Mouse (Mus musculus) intestine, embryonic 16.5 days (tissue): ENCODE results near the gene Rnft2. TPM values are rescaled to one million over a fixed set of nuclear protein-coding genes. Genes with fewer than 3 reads are reported as not detected.

Experiments
- ATAC-seq: fragments of 200-750 bp; cut with Nextera tagmentation; 2 replicates; pipeline ENCODE4 v1.8.0; 2017; ENCODE audit warnings: moderate TSS enrichment, moderate library complexity
- H3K27ac ChIP-seq: fragments of 300-500 bp; sonication (generic); 2 replicates; pipeline ENCODE4 v1.5.1; 2014; ENCODE audit warnings: mild to moderate bottlenecking, low read length
- H3K27me3 ChIP-seq: fragments of 300-500 bp; sonication (generic); replicated peaks from 2 replicates; pipeline ENCODE4 v1.6.1; 2014; ENCODE audit warnings: low read length, control low read depth, mixed read lengths; ENCODE audit not compliant: control insufficient read depth, insufficient read depth
- H3K36me3 ChIP-seq: fragments of 300-500 bp; sonication (generic); 2 replicates; pipeline ENCODE4 v1.6.1; 2014; ENCODE audit warnings: low read length, control low read depth; ENCODE audit not compliant: control insufficient read depth, insufficient read depth
- H3K4me1 ChIP-seq: fragments of 300-500 bp; sonication (generic); 2 replicates; pipeline ENCODE4 v1.6.1; 2014; ENCODE audit warnings: low read length, control low read depth, mixed read lengths; ENCODE audit not compliant: control insufficient read depth, insufficient read depth
- H3K4me2 ChIP-seq: fragments of 300-500 bp; sonication (generic); 2 replicates; pipeline ENCODE4 v1.6.1; 2014; ENCODE audit warnings: low read depth, low read length, control low read depth
- H3K4me3 ChIP-seq: fragments of 300-500 bp; sonication (generic); 2 replicates; pipeline ENCODE4 v1.5.1; 2014; ENCODE audit warnings: mild to moderate bottlenecking, low read length
- H3K9ac ChIP-seq: fragments of 300-500 bp; sonication (generic); 2 replicates; pipeline ENCODE4 v1.6.1; 2014; ENCODE audit warnings: low read depth, low read length
- H3K9me3 ChIP-seq: fragments of 300-500 bp; sonication (generic); 2 replicates; pipeline ENCODE4 v1.6.1; 2016; ENCODE audit warnings: low read length, control low read depth; ENCODE audit not compliant: control insufficient read depth
- WGBS: fragments of 180-500 bp; shearing (Covaris S2); extraction: QIAGEN DNeasy Blood & Tissue Kit; methylation state at CpG from one replicate; pipeline ENCODE4 v1.1.7; 2014; 5-methylcytosine and 5-hydroxymethylcytosine counted together
- polyA plus RNA-seq: library from polyadenylated mRNA; unstranded; fragments of >200 nt; fragmentation: Nextera tagmentation; extraction: Ambion mirVana; gene quantifications from 2 replicates; pipeline ENCODE4 v1.2.1, GENCODE M21; 2015

The Rnft2 gene
- polyA plus RNA-seq, 1 experiment from 2014 or later: 2.6 TPM

DNA sequence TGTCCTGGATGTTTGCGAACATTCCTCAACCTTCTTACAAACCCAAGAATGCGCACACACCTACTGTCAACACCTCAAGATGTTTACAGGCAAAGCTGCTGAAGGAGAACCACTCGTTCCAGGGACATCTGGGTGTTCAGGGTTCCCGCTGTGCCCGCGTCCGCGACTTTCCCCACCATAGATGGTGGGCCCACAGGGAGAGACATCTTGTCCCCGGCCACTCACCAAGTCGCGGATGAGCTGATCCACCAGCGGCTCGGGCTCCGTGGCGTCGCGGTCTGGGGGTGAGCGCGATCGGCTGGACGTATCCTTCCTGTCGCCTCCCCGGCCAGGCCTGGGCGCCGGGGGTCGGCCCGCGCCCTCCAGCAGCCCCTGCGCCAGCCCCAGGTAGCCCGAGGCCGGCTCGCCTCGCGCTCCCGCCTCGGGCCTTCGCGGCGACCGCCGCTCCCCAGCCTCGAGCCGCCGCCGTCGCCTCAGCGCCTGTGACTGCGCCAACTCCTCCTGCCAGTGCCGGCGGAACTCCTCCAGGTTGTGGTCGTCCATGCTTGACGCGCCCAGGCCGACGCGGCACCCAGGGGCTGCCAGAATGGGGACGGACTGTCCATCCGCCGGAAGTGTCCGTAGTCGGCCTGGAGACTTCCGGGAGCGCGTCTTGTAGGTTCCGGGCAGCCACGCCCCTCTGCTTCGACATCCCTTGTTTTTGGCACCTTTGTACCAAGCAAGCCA, 89.9 kb downstream of the Rnft2 start, which contains the start of gene Fbxw8:
Gene Fbxw8, minus strand, starts transcription at position 626 of the 726 bp plus-strand sequence.
- peak within 1 kb of the TSS; percentile 74 for H3K4me2 ChIP-seq
- H3K4me1 ChIP-seq: peaks cover 7% of the 10 kb centered on the region
- H3K27ac ChIP-seq: peak within 1 kb of the TSS; percentile 48
- under 1% methylated on average over 66 of the region's 67 CpGs for WGBS
- no peaks in the 10 kb centered on the region for H3K9me3 ChIP-seq
- H3K36me3 ChIP-seq: peaks cover 5% of the 10 kb centered on the region; the same call in 1 of the 2 replicates
- H3K27me3 ChIP-seq: no peaks in the 10 kb centered on the region
- ATAC-seq: peak; percentile 88
- H3K4me3 ChIP-seq: peak within 1 kb of the TSS; percentile 95
- peak within 1 kb of the TSS; percentile 97 for H3K9ac ChIP-seq

DNA sequence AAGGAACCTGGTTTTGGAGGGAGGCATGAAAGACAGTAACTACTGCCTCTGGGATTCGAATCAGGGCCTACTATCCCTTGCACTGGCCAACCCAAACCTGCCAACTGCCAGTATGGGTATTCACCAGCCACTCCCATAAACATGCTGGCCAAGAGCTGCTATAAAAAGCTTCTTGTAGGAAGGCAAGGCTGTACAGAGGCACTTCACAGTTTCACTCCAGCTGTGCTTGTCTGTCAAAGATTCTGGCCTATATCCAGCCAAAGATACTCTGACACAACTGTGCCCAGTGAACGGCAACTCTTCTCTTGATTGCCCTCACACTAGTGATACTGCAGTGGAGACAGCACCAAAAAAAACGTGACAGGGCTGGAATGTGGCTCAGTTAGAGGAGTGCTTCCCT, 95.2 kb downstream of the Rnft2 start:
- no peak overlapping the region for H3K9ac ChIP-seq
- H3K36me3 ChIP-seq: peaks cover 5% of the 10 kb centered on the region; the same call in 1 of the 2 replicates
- ATAC-seq: no peak
- 74% methylated on average over 3 of the region's 3 CpGs for WGBS
- no peak overlapping the region for H3K4me3 ChIP-seq
- no peaks in the 10 kb centered on the region for H3K9me3 ChIP-seq
- H3K4me1 ChIP-seq: peaks cover 7% of the 10 kb centered on the region
- H3K27ac ChIP-seq: no peak overlapping the region
- H3K27me3 ChIP-seq: no peaks in the 10 kb centered on the region
- H3K4me2 ChIP-seq: no peak overlapping the region

DNA sequence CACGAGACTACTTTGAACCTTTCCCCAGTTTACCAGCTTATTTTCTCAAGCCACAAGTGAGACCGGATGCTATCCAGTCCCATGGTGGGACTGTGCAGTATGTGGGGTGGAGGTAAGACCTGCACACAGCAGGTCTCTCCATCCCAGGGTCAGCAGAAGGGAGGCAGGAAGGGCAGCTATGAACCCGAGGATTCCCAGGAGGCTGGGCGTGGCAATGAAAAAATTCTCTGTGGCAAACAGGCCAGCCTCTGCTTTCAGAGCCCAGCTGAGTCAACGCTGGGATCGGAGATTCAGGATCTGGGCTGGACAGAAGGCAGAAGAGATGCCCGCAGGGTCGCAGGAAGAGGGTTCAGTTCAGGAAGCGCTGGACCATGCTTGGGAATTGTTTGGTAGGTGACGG, 97.7 kb downstream of the Rnft2 start:
- no peaks in the 10 kb centered on the region for H3K27me3 ChIP-seq
- no peak for ATAC-seq
- peaks cover 5% of the 10 kb centered on the region; the same call in 1 of the 2 replicates for H3K36me3 ChIP-seq
- H3K27ac ChIP-seq: no peak overlapping the region
- no peak overlapping the region for H3K9ac ChIP-seq
- no peak overlapping the region for H3K4me2 ChIP-seq
- no peaks in the 10 kb centered on the region for H3K9me3 ChIP-seq
- WGBS: 72% methylated on average over 10 of the region's 10 CpGs
- H3K4me1 ChIP-seq: peaks cover 4% of the 10 kb centered on the region; the same call in 1 of the 2 replicates
- no peak overlapping the region for H3K4me3 ChIP-seq

DNA sequence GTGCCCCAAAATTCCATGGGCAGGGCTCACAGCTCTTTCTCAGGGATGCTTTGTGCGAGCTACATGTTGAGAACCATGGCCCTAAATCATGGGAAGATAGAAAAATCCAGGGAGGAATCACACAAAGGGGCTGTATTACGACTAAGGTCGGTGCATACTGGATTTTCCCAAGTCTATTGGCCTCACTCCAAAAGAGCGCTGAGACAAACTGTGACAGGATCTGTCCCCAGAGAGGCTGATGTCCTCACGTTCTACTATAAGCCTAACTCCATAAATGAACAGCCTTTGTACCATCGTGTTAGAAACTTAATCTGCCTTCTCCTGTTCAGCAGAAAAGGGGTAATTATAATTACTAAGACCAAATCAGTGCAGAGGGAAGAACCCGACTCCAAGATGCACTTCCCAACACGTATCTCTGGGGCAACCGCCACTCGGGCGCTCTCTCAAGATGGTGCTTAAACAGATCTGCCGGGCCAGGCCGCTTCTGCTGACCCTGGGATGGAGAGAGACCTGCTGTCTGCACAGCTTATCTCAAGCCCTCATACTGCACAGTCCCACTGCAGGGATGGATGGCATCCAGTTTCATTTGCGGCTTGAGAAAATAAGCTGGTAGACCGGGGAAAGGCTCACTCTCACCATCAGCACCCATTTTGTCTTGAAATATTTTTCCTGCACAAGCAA, 98.8 kb downstream of the Rnft2 start:
- Histone ChIP-seq H3K9me3 (no peaks in the 10 kb centered on the region), H3K27me3 (no peaks in the 10 kb centered on the region), H3K9ac (no peak overlapping the region), H3K27ac (no peak overlapping the region), H3K36me3 (peaks cover 6% of the 10 kb centered on the region; the same call in 1 of the 2 replicates), H3K4me2 (no peak overlapping the region), H3K4me1 (peaks cover 4% of the 10 kb centered on the region; the same call in 1 of the 2 replicates), H3K4me3 (no peak overlapping the region)
- no peak for ATAC-seq
- 77% methylated on average over 15 of the region's 15 CpGs for WGBS

DNA sequence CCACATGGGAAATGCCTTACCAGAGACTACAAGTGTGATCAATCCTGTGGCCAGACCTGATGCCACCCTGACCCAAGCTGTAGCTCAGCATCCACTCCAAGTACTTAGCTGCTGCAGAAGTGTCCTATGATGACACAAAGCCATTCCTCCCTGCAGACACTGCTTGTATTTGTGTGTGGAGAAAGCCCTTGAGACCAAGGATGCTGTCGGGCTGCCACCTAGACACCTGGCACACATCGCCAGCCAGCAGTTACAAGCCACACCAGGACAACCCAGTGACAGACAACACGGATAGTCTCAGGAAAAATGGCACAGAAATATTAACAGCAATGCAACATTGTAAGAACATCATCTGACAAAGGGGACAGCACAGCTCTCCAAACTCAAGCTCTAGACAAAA, 99.5 kb downstream of the Rnft2 start:
- Histone ChIP-seq H3K4me2 (no peak overlapping the region), H3K9ac (no peak overlapping the region), H3K4me3 (no peak overlapping the region), H3K27ac (no peak overlapping the region), H3K27me3 (no peaks in the 10 kb centered on the region), H3K9me3 (no peaks in the 10 kb centered on the region), H3K4me1 (peaks cover 4% of the 10 kb centered on the region; the same call in 1 of the 2 replicates), H3K36me3 (peaks cover 4% of the 10 kb centered on the region; the same call in 1 of the 2 replicates)
- WGBS: 93% methylated on average over 3 of the region's 3 CpGs
- ATAC-seq: no peak

DNA sequence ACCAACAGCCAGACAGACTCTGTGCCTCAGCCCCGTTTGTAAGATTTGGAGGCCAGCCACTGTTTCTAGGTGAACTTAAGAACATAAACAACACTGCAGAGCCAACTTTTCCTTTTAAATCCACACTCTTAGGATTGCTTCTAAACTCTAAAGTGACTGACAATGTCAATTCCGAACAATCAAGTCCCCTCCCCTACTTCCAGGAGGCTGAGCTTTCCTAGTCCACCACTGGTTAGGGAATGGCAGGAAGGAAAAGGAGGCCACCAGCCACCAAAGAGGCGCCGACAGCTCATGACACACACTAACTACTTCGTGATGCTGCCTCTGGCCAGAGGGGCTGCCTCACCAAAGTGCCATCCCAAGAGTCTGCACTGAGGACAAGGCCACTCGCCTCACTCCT, 100.1 kb downstream of the Rnft2 start:
- Histone ChIP-seq H3K4me3 (no peak overlapping the region), H3K27ac (no peak overlapping the region), H3K27me3 (no peaks in the 10 kb centered on the region), H3K36me3 (peaks cover 4% of the 10 kb centered on the region; the same call in 1 of the 2 replicates), H3K4me2 (no peak overlapping the region), H3K9me3 (no peaks in the 10 kb centered on the region), H3K9ac (no peak overlapping the region), H3K4me1 (peaks cover 4% of the 10 kb centered on the region; the same call in 1 of the 2 replicates)
- WGBS: 78% methylated on average over 6 of the region's 6 CpGs
- no peak for ATAC-seq

DNA sequence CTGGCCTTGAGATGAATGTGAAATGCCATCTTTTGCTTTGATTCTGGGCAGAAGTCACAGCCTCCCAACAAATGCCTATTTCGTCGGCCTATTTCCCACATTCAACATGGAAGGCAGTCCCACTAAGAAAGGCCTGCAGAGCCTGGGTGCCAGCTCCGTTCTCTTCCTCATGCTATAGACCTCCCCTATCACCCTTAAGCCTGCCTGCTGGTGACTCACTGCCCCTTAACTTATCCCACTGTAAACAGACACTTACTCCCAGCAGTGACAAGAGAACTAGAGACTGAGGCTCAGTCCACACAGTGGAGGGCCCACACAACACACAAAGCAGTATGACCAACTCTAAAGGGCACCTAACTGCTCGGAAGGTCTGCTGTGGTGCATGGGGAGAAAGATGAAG, 100.6 kb downstream of the Rnft2 start:
- Histone ChIP-seq H3K4me2 (no peak overlapping the region), H3K27ac (no peak overlapping the region), H3K4me3 (no peak overlapping the region), H3K4me1 (peaks cover 4% of the 10 kb centered on the region; the same call in 1 of the 2 replicates), H3K9ac (no peak overlapping the region), H3K36me3 (peaks cover 4% of the 10 kb centered on the region; the same call in 1 of the 2 replicates), H3K9me3 (no peaks in the 10 kb centered on the region), H3K27me3 (no peaks in the 10 kb centered on the region)
- WGBS: 69% methylated on average over 4 of the region's 4 CpGs
- no peak for ATAC-seq

DNA sequence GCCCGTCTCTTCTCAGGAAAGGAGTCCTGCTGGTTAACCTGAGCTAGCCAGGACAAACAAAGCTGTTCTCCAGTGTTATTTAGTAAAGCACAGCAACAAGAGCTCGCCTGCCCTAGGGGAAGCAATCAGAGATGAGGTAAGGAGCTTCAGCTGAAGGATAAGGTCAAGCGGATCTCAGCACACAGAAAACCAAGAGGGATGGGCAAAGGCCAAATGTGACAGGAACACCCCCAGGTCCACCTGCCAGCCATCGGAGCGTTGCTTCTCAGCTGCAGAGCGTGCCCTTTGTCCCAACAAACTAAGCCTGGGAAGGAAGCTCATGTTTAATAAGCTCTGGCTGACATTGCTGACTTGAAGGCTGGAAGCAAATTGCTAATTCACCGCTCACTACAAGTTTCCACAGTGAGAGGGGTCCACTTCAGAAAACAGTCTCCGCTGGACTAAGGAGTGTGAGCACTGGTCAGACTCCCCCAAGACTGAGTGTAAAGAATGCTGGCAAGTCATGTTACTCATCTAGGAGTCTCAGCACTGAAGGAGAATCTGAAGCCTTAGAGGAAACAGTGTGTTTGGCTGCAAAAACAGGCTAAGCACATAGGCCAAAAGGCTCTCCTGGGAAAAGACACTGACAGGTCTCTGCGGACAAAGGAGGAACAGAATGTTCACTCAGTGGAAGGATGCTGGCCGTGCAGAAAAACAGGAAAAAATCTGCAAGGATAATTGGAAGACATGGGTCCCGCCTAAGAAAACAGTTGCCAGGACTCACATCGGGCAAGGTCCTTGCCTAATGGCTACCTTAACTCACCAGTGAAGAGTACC, 101.5 kb downstream of the Rnft2 start:
- H3K9me3 ChIP-seq: no peaks in the 10 kb centered on the region
- ATAC-seq: no peak
- H3K27ac ChIP-seq: no peak overlapping the region
- H3K4me1 ChIP-seq: peaks cover 4% of the 10 kb centered on the region; the same call in 1 of the 2 replicates
- H3K9ac ChIP-seq: no peak overlapping the region
- peaks cover 7% of the 10 kb centered on the region; the same call in 1 of the 2 replicates for H3K36me3 ChIP-seq
- 76% methylated on average over 12 of the region's 12 CpGs for WGBS
- no peaks in the 10 kb centered on the region for H3K27me3 ChIP-seq
- no peak overlapping the region for H3K4me2 ChIP-seq
- H3K4me3 ChIP-seq: no peak overlapping the region

DNA sequence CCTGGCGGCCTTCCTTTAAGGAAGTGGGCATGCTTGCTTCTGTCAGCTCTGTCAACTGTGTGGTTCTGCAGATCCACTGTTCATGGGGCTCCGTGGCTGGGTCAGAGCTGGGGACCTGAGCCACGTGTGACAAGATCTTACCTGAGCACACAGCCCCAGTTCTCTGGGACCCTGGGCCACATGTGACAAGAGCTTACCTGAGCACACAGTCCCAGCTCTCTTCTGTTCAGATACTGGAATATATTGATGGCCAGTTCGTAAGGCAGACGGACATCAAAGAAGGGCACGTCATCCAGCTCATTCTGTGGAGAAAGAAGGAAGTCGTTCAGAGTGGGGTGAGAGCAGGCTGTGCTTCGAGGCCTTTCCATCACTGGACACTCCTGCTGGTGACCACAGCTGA, 102.4 kb downstream of the Rnft2 start:
- no peak overlapping the region for H3K4me3 ChIP-seq
- H3K27ac ChIP-seq: no peak overlapping the region
- H3K4me2 ChIP-seq: no peak overlapping the region
- H3K36me3 ChIP-seq: peaks cover 9% of the 10 kb centered on the region; the same call in 1 of the 2 replicates
- ATAC-seq: no peak
- H3K4me1 ChIP-seq: peaks cover 4% of the 10 kb centered on the region; the same call in 1 of the 2 replicates
- H3K9ac ChIP-seq: no peak overlapping the region
- WGBS: 88% methylated on average over 8 of the region's 8 CpGs
- H3K9me3 ChIP-seq: no peaks in the 10 kb centered on the region
- no peaks in the 10 kb centered on the region for H3K27me3 ChIP-seq
